Mouse (Mus musculus) MEL (cell line): ENCODE measurements around the gene Bex2.
"Not testable (repeated sequence)": the region's sequence is repeated elsewhere in the genome, so short reads cannot be mapped to it uniquely, and the experiment has no call there.

Source experiments
- CHD1 ChIP-seq: IDR thresholded peaks from 2 replicates; pipeline ENCODE4 v1.6.1; 2012; ENCODE audit warnings: low read depth, mild to moderate bottlenecking, inconsistent platforms, low read length, improper control_type of control experiment
- CTCF ChIP-seq, 3 experiments: IDR thresholded peaks in 2 of 3; conservative IDR thresholded peaks in 1 of 3; 2 replicates each; pipeline ENCODE4 v1.5.1; 2011 to 2012; ENCODE audit warnings: low read length in 3 of 3, low read depth in 2 of 3, mild to moderate bottlenecking in 2 of 3, improper control_type of control experiment in 1 of 3, inconsistent platforms in 1 of 3, mixed read lengths in 1 of 3, moderate library complexity in 1 of 3; ENCODE audit not compliant: control insufficient read depth in 1 of 3, insufficient read depth in 1 of 3, poor library complexity in 1 of 3, severe bottlenecking in 1 of 3
- ELF1 ChIP-seq: IDR thresholded peaks from 2 replicates; pipeline ENCODE4 v1.6.1; 2014; ENCODE audit warnings: low read depth, mild to moderate bottlenecking, inconsistent platforms, low read length, improper control_type of control experiment, moderate library complexity
- JUND ChIP-seq: IDR thresholded peaks from 2 replicates; pipeline ENCODE4 v1.6.1; 2011; ENCODE audit warnings: low read depth, mild to moderate bottlenecking, improper control_type of control experiment, low read length
- MAZ ChIP-seq: IDR thresholded peaks from 2 replicates; pipeline ENCODE4 v1.6.1; 2012; ENCODE audit warnings: low read depth, mild to moderate bottlenecking, inconsistent platforms, low read length, improper control_type of control experiment
- POLR2A ChIP-seq, 2 experiments: IDR thresholded peaks; 2 replicates each; pipeline ENCODE4 v1.6.1; 2011 to 2012; ENCODE audit warnings: low read length in 2 of 2, mild to moderate bottlenecking in 2 of 2, control low read depth in 1 of 2, improper control_type of control experiment in 1 of 2, low read depth in 1 of 2, moderate library complexity in 1 of 2; ENCODE audit not compliant: control insufficient read depth in 1 of 2, insufficient read depth in 1 of 2, poor library complexity in 1 of 2
- POLR2AphosphoS5 ChIP-seq: IDR thresholded peaks from 2 replicates; pipeline ENCODE4 v1.6.1; 2012; ENCODE audit warnings: low read depth, borderline replicate concordance, mild to moderate bottlenecking, inconsistent platforms, low read length, moderate library complexity, mixed read lengths
- TAL1 ChIP-seq: IDR thresholded peaks from 2 replicates; pipeline ENCODE4 v1.6.1; 2012; ENCODE audit warnings: mild to moderate bottlenecking, inconsistent platforms, low read length, moderate library complexity, mixed read lengths
- TCF12 ChIP-seq: IDR thresholded peaks from 2 replicates; pipeline ENCODE4 v1.6.1; 2014; ENCODE audit warnings: low read depth, mild to moderate bottlenecking, inconsistent platforms, low read length, improper control_type of control experiment, moderate library complexity
- ZC3H11A ChIP-seq: IDR thresholded peaks from 2 replicates; pipeline ENCODE4 v1.6.1; 2012; ENCODE audit warnings: low read depth, mild to moderate bottlenecking, inconsistent platforms, low read length, improper control_type of control experiment

DNA sequence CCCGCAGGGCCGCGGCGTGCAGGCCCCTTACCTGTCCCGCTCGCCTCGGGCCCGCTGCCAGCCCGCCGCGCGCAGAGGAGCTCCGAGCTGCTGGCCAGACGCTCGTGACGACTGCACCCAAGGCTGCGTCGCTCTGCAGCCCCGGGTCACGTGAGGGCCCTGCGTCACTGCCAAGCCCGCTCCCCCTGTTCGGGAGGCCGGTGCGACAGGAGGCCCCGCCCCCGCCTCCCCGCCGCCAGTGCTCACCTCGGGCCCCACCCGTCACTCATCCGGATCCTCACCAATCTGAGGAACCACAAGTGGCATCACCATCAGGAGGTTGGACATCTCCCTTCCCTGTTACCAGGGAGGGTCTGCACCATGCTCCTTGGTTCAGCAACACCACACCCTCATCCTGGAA is at the start of gene Bex2:
- not testable (repeated sequence) for TF ChIP-seq POLR2A (IDR thresholded peaks at IDR 0.05; ENCODE audit: control insufficient read depth in 1 of 2, insufficient read depth in 1 of 2, low read depth in 1 of 2, low read length in 2 of 2, poor library complexity in 1 of 2); JUND; MAZ; POLR2AphosphoS5; ELF1; CTCF (IDR thresholded peaks at IDR 0.05 in 2 of 3, conservative IDR thresholded peaks at IDR 0.05 in 1 of 3; ENCODE audit: control insufficient read depth in 1 of 3, insufficient read depth in 1 of 3, low read depth in 2 of 3, low read length in 3 of 3, poor library complexity in 1 of 3, severe bottlenecking in 1 of 3); TAL1; CHD1; ZC3H11A; TCF12
